Mouse (Mus musculus) G1E (cell line): Measurements from ENCODE around the gene Ccdc122.

ENCODE experiments used
- CTCF ChIP-seq: IDR thresholded peaks from 2 replicates; pipeline ENCODE4 v1.5.1; 2012; ENCODE audit warnings: low read depth, low read length, inconsistent platforms, mixed read lengths
- GATA1 ChIP-seq: IDR thresholded peaks from 2 replicates; pipeline ENCODE4 v1.6.1; 2012; ENCODE audit warnings: borderline replicate concordance, low read length, inconsistent platforms, mixed read lengths
- GATA2 ChIP-seq: IDR thresholded peaks from 2 replicates; pipeline ENCODE4 v1.6.1; 2012; ENCODE audit warnings: low read depth, low read length, inconsistent platforms, borderline replicate concordance
- POLR2AphosphoS5 ChIP-seq: IDR thresholded peaks from 2 replicates; pipeline ENCODE4 v1.6.1; 2012; ENCODE audit warnings: low read depth, low read length, inconsistent platforms; ENCODE audit not compliant: insufficient replicate concordance
- TAL1 ChIP-seq: conservative IDR thresholded peaks from 2 replicates; pipeline ENCODE4 v1.6.1; 2012; ENCODE audit warnings: low read depth, low read length, inconsistent platforms, mixed read lengths

DNA sequence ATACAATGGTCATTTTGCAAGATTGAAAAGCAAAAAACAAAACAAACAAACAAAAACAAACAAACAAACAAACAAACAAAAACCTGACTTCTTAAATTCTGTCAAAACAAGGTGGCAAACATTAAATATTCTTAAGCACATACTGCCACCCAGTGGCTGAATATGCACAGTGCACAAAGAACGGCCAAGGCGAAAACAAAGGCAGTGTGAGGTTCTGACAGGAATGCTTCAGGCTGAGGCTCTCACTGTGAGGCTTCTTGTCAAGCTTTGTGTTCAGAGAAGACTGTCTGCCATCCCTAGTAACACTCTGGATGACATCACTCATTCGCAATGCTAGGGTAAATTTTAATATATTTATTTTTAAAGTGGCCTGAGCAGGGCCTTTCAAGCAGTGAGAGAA, 24.8 kb upstream of the Ccdc122 start:
- TF ChIP-seq CTCF (0 out of 2 replicates have a peak, but pooled peaks have one; percentile 27), TAL1 (no peak), GATA1 (no peak), GATA2 (no peak), POLR2AphosphoS5 (no peak)
